10 mouse cellular contexts compared by ENCODE assay signal in the genomic region with DNA sequence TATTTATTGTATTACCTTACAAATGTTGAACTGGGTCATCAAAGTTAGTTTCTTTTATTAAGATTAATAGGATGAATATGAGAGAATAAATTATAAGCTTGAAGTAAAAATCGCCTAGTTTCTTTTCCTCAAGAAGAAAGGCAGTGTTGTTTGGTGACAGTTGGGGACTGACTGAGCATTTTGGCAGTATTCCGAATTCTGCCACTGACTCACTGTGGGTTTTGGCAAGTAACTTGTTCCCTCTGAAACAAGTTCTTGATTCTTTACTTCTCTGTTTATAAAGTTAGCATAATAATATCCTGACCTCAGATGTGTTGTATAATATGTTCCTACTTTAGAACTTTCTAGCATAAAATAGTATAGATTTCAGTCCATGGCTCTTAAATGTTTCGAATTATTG. TPM values are rescaled to one million over a fixed set of nuclear protein-coding genes. Genes with fewer than 3 reads are reported as not detected.
A peak's percentile ranks its signal among the peaks of the same experiment; 100 is the strongest.
DNase-seq lines count a peak whose midpoint lies in the region; ATAC-seq lines count a peak whose summit lies in the region.
"Had no signal": no experiment of that assay in that cellular context is flagged by ENCODE, and none has a peak within 500 bp of the region (broad histone marks: within the 10 kb centered on the region; RNA-seq: fewer than 3 reads in every experiment).

No protein-coding gene starts in this region.

- peak; percentile 71 to 76 for DNase-seq in adrenal gland, postnatal 36 days
- DNase-seq in lung, postnatal 25 days (ENCODE audit: low spot score) = peak; percentile 6
- DNase-seq in thymus, postnatal 14 days = no peak
- DNase-seq in kidney, postnatal 10 days = no peak

- no peaks in the 10 kb centered on the region for H3K27me3 ChIP-seq in hindbrain, embryonic 15.5 days
- H3K27me3 ChIP-seq in hindbrain, embryonic 13.5 days = no peaks in the 10 kb centered on the region
- no peaks in the 10 kb centered on the region for H3K27me3 ChIP-seq in intestine, embryonic 15.5 days (replicated peaks)
- H3K27me3 ChIP-seq: limb, embryonic 13.5 days had no signal

- WGBS in hindbrain, embryonic 15.5 days = 73% methylated on average over 3 of the region's 3 CpGs
- WGBS in hindbrain, embryonic 13.5 days = 86% methylated on average over 3 of the region's 3 CpGs
- WGBS in intestine, embryonic 15.5 days = 84% methylated on average over 3 of the region's 3 CpGs

- H3K9ac ChIP-seq in hindbrain, embryonic 15.5 days = no peak overlapping the region
- H3K9ac ChIP-seq in hindbrain, embryonic 13.5 days = no peak overlapping the region
- no peak overlapping the region for H3K9ac ChIP-seq in intestine, embryonic 15.5 days
- H3K9ac ChIP-seq: limb, embryonic 13.5 days had no signal

- H3K4me3 ChIP-seq in hindbrain, embryonic 15.5 days = no peak overlapping the region
- no peak overlapping the region for H3K4me3 ChIP-seq in hindbrain, embryonic 13.5 days
- H3K4me3 ChIP-seq in intestine, embryonic 15.5 days (replicated peaks) = no peak overlapping the region
- H3K4me3 ChIP-seq: erythroblast, embryonic 14.5 days; limb, embryonic 13.5 days had no signal

- no peaks in the 10 kb centered on the region for H3K4me1 ChIP-seq in hindbrain, embryonic 15.5 days (replicated peaks)
- no peaks in the 10 kb centered on the region for H3K4me1 ChIP-seq in hindbrain, embryonic 13.5 days (replicated peaks)
- H3K4me1 ChIP-seq in intestine, embryonic 15.5 days (replicated peaks) = no peaks in the 10 kb centered on the region
- H3K4me1 ChIP-seq: limb, embryonic 13.5 days had no signal

- H3K9me3 ChIP-seq in hindbrain, embryonic 15.5 days = no peaks in the 10 kb centered on the region
- H3K9me3 ChIP-seq in hindbrain, embryonic 13.5 days = no peaks in the 10 kb centered on the region
- no peaks in the 10 kb centered on the region for H3K9me3 ChIP-seq in intestine, embryonic 15.5 days
- H3K9me3 ChIP-seq: limb, embryonic 13.5 days had no signal

- no peak overlapping the region for H3K4me2 ChIP-seq in hindbrain, embryonic 15.5 days
- no peak overlapping the region for H3K4me2 ChIP-seq in hindbrain, embryonic 13.5 days
- no peak overlapping the region for H3K4me2 ChIP-seq in intestine, embryonic 15.5 days (replicated peaks)
- H3K4me2 ChIP-seq: limb, embryonic 13.5 days had no signal

- no peak overlapping the region for H3K27ac ChIP-seq in hindbrain, embryonic 15.5 days (replicated peaks)
- H3K27ac ChIP-seq in hindbrain, embryonic 13.5 days = no peak overlapping the region
- no peak overlapping the region for H3K27ac ChIP-seq in intestine, embryonic 15.5 days
- H3K27ac ChIP-seq: limb, embryonic 13.5 days had no signal

- peak; percentile 45; the same call in 1 of the 2 replicates for ATAC-seq in hindbrain, embryonic 15.5 days (ENCODE audit: low FRiP score, low read depth)
- no peak for ATAC-seq in hindbrain, embryonic 13.5 days (ENCODE audit: low FRiP score)
- peak; percentile 92 for ATAC-seq in granulocyte monocyte progenitor cell, adult 5-6 weeks (replicated peaks; ENCODE audit: poor library complexity, severe bottlenecking)
- no peak for ATAC-seq in intestine, embryonic 15.5 days

- peaks cover 31% of the 10 kb centered on the region for H3K36me3 ChIP-seq in hindbrain, embryonic 15.5 days
- H3K36me3 ChIP-seq in hindbrain, embryonic 13.5 days = peaks cover 31% of the 10 kb centered on the region
- no peaks in the 10 kb centered on the region for H3K36me3 ChIP-seq in intestine, embryonic 15.5 days

RNA-seq across cellular contexts. Expression of a gene that starts 55.3 kb away (rescaled TPM):
- polyA plus RNA-seq in hindbrain, embryonic 15.5 days (2015; fragmentation: Nextera tagmentation; extraction: Ambion mirVana) = 84.5 and 87.8 TPM in 2 replicates
- 72.7 and 77.0 TPM in 2 replicates for polyA plus RNA-seq in hindbrain, embryonic 13.5 days (2015; fragmentation: Nextera tagmentation; extraction: Ambion mirVana)
- total RNA-seq in adrenal gland, postnatal 36 days (2021) = 10 to 100 TPM; 13.9 to 19.3 TPM
- total RNA-seq in granulocyte monocyte progenitor cell, adult 5-6 weeks (2014; fragmentation: Nextera tagmentation) = 23.6 and 25.7 TPM in 2 replicates
- 32.3 and 35.8 TPM in 2 replicates for total RNA-seq in granulocyte monocyte progenitor cell, adult 5-6 weeks (2017)
- polyA plus RNA-seq in intestine, embryonic 15.5 days (2015; fragmentation: Nextera tagmentation; extraction: Ambion mirVana) = 19.2 and 20.9 TPM in 2 replicates

Comparison
In these comparisons a context has a peak if more than half of its experiments do, and no peak if none do; other contexts are left out.
1. ATAC-seq: peak in hindbrain, embryonic 15.5 days (single experiment) and granulocyte monocyte progenitor cell, adult 5-6 weeks (single experiment); none in hindbrain, embryonic 13.5 days (single experiment) and intestine, embryonic 15.5 days (single experiment).
2. DNase-seq: peak in adrenal gland, postnatal 36 days (2 of 2) and lung, postnatal 25 days (single experiment); none in thymus, postnatal 14 days (single experiment) and kidney, postnatal 10 days (single experiment).